Mouse (Mus musculus): ENCODE measurements around the gene Bcl2l15. TPM values are rescaled to one million over a fixed set of nuclear protein-coding genes. Genes with fewer than 3 reads are reported as not detected.

The Bcl2l15 gene
- polyA plus RNA-seq, 1 experiment from 2014 or later, result 0.08 TPM

DNA sequence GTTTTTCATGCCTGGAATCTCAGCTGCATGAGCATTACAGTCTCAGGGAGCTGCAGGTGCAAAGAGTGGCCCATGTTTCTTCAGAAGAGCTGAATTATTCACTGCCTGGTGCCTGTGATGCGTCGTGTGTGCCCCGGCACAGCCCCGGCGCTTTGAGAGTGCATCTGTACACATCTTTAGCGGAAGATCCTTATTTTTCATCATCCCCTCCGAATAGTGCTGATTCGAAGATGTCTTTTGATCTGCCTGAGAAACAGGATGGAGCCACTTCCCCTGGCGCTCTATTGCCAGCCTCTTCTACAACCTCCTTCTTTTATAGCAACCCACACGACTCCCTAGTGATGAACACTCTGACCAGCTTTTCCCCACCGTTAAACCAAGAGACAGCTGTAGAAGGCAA lies 53.5 kb downstream of the Bcl2l15 start:
- WGBS, result 60% methylated on average over 11 of the region's 11 CpGs
- DNase-seq (ENCODE audit: low spot score) (no peak), ATAC-seq (replicated peaks; ENCODE audit: low FRiP score, low read depth) (no peak)
- no peaks in the 10 kb centered on the region for H3K36me3 ChIP-seq (ENCODE audit: insufficient read depth, low read length)
- H3K4me2 ChIP-seq (ENCODE audit: low read length), result no peak overlapping the region
- no peaks in the 10 kb centered on the region for H3K27me3 ChIP-seq (ENCODE audit: insufficient read depth, low read length)
- no peak overlapping the region for H3K27ac ChIP-seq
- H3K9ac ChIP-seq (ENCODE audit: low read depth, low read length), result no peak overlapping the region
- no peaks in the 10 kb centered on the region for H3K4me1 ChIP-seq (replicated peaks; ENCODE audit: insufficient read depth, low read length)
- H3K4me3 ChIP-seq (replicated peaks; ENCODE audit: low read depth, low read length), result no peak overlapping the region
- no peak for TF ChIP-seq CTCF (IDR thresholded peaks at IDR 0.05; ENCODE audit: low read depth)
- no peaks in the 10 kb centered on the region for H3K9me3 ChIP-seq (replicated peaks; ENCODE audit: low read length)

DNA sequence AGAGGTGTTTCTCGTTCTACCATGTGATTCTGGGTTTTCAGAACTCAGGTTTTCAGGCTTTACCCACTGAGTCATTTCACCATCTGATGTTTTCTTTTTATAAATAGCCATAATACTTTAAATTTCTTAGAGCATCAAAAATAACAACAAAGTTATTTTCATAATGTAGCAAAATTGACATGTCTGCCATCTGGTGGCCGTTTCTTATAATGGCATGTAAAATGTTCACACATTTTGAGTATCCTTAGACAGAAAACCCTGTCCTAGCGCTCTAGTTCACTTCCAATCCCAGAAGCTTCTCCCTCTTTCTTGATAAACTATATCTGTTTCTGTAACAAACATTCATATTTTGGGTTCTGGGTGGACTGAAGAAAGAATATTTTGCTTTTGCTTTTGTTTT lies 55.2 kb downstream of the Bcl2l15 start:
- no peak for ATAC-seq (replicated peaks; ENCODE audit: low FRiP score, low read depth)

DNA sequence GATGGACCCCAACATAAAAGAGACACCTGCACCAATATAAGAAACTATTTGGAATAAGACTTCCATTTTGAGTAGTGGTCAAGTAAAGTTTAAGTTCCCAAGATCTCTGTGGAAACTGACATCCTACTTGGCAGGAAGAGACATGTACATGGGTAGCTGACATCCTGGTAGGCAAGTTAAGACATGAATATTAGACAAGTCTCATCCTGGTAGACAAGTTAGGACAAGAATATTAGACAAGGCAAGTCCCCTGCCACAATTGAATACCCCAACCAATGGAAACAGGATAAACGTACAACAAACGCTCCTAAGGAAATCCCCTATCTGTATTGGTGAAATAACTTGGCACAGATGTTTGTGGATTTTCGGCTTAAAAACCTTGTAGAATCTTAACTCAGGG lies 61.0 kb downstream of the Bcl2l15 start:
- TF ChIP-seq CTCF (IDR thresholded peaks at IDR 0.05; ENCODE audit: low read depth), result no peak
- H3K4me2 ChIP-seq (ENCODE audit: low read length), result no peak overlapping the region
- H3K27me3 ChIP-seq (ENCODE audit: insufficient read depth, low read length), result no peaks in the 10 kb centered on the region
- H3K36me3 ChIP-seq (ENCODE audit: insufficient read depth, low read length), result no peaks in the 10 kb centered on the region
- H3K9me3 ChIP-seq (replicated peaks; ENCODE audit: low read length), result no peaks in the 10 kb centered on the region
- H3K4me1 ChIP-seq (replicated peaks; ENCODE audit: insufficient read depth, low read length), result no peaks in the 10 kb centered on the region
- H3K4me3 ChIP-seq (replicated peaks; ENCODE audit: low read depth, low read length), result no peak overlapping the region
- no peak for DNase-seq (ENCODE audit: low spot score)
- no peak overlapping the region for H3K27ac ChIP-seq
- WGBS, result 90% methylated on average over 3 of the region's 3 CpGs
- no peak for ATAC-seq (replicated peaks; ENCODE audit: low FRiP score, low read depth)
- no peak overlapping the region for H3K9ac ChIP-seq (ENCODE audit: low read depth, low read length)

More for the DNA sequence above, 55.2 kb downstream of the Bcl2l15 start:
- no peak overlapping the region for H3K4me3 ChIP-seq (replicated peaks; ENCODE audit: low read depth, low read length)
- no peaks in the 10 kb centered on the region for H3K4me1 ChIP-seq (replicated peaks; ENCODE audit: insufficient read depth, low read length)
- no peaks in the 10 kb centered on the region for H3K36me3 ChIP-seq (ENCODE audit: insufficient read depth, low read length)
- no peak overlapping the region for H3K27ac ChIP-seq
- no peaks in the 10 kb centered on the region for H3K9me3 ChIP-seq (replicated peaks; ENCODE audit: low read length)
- no peak overlapping the region for H3K4me2 ChIP-seq (ENCODE audit: low read length)
- DNase-seq (ENCODE audit: low spot score), result peak; percentile 78
- H3K27me3 ChIP-seq (ENCODE audit: insufficient read depth, low read length), result no peaks in the 10 kb centered on the region
- TF ChIP-seq CTCF (IDR thresholded peaks at IDR 0.05; ENCODE audit: low read depth), result peak; percentile 82
- no peak overlapping the region for H3K9ac ChIP-seq (ENCODE audit: low read depth, low read length)
- 27% methylated on average over 3 of the region's 3 CpGs for WGBS

Other genes starting within 250 kb of the Bcl2l15 start
- 0.26 and 0.46 TPM in 2 replicates for gene Atg4a-ps, start 186.5 kb upstream of the Bcl2l15 start, polyA plus RNA-seq (2015; fragmentation: Nextera tagmentation; extraction: Ambion mirVana)
- 48.5 and 51.2 TPM in 2 replicates for gene Olfml3, start 94.6 kb upstream of the Bcl2l15 start, polyA plus RNA-seq (2015; fragmentation: Nextera tagmentation; extraction: Ambion mirVana)
- gene Gm10964, start 93.2 kb upstream of the Bcl2l15 start, polyA plus RNA-seq (2015; fragmentation: Nextera tagmentation; extraction: Ambion mirVana), result not detected in 2 replicates
- gene Hipk1, start 41.0 kb upstream of the Bcl2l15 start, polyA plus RNA-seq (2015; fragmentation: Nextera tagmentation; extraction: Ambion mirVana), result 9.8 and 10.2 TPM in 2 replicates
- 23.1 and 27.1 TPM in 2 replicates for gene Dclre1b, start 23.2 kb upstream of the Bcl2l15 start, polyA plus RNA-seq (2015; fragmentation: Nextera tagmentation; extraction: Ambion mirVana)
- gene Ap4b1, start 23.1 kb upstream of the Bcl2l15 start, polyA plus RNA-seq (2015; fragmentation: Nextera tagmentation; extraction: Ambion mirVana), result 15.9 and 16.3 TPM in 2 replicates
- gene Gm43064, start 23.0 kb upstream of the Bcl2l15 start, polyA plus RNA-seq (2015; fragmentation: Nextera tagmentation; extraction: Ambion mirVana), result 0.12 and 0.14 TPM in 2 replicates
- gene Ptpn22, start 27.2 kb downstream of the Bcl2l15 start, polyA plus RNA-seq (2015; fragmentation: Nextera tagmentation; extraction: Ambion mirVana), result 0.57 and 0.79 TPM in 2 replicates
- gene Rsbn1, start 81.5 kb downstream of the Bcl2l15 start, polyA plus RNA-seq (2015; fragmentation: Nextera tagmentation; extraction: Ambion mirVana), result 10.8 and 11.4 TPM in 2 replicates
- gene Phtf1, start 135.5 kb downstream of the Bcl2l15 start, polyA plus RNA-seq (2015; fragmentation: Nextera tagmentation; extraction: Ambion mirVana), result 21.8 TPM in 2 replicates